25 mouse cellular contexts compared by ENCODE assay signal in the genomic region with DNA sequence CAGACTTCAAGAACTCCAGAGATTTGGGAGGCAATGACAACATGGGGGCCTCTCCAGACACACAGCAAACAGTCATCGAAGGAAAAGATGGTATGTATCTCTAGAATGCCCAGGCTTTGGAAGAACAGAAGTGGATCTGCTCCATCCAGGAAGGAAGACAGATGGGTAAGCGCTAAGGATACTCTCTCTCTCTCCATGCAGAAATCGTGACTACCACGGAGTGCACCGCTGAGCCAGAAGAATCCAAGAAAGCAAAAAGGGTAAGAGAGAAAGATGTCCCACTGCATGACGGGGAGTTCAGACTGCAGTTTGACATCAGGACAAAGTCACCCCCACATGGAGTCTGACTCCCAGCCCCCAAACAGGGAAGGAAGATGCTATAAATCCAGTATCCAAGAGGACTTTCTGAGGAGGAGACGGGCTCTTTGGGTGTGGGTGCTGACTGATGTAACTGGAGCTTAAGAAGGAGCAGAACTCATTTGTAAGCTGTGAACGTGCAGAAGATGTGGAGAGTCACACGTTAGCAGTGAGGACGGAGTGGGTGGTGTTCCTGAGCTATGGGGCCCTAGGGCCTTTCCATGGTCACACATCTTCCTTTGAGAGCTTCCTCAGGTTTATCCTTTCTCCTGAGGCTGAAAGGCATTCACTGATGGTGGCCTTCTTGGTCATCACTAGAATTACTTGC. TPM values are rescaled to one million over a fixed set of nuclear protein-coding genes. Genes with fewer than 3 reads are reported as not detected.
DNase-seq lines count a peak whose midpoint lies in the region; TF ChIP-seq lines count a peak whose summit lies in the region.
"Had no signal": no experiment of that assay in that cellular context is flagged by ENCODE, and none has a peak within 500 bp of the region (broad histone marks: within the 10 kb centered on the region; RNA-seq: fewer than 3 reads in every experiment).

No protein-coding gene starts in this region.

- dilution Hi-C loops in CH12.LX (cut with MboI; ENCODE audit: extremely low pct_ligation_motif_present, extremely low pct_unique_long_range_greater_than_20kb, low sequenced_read_pairs), result no loop called here

- H3K79me2 ChIP-seq in CH12.LX (replicated peaks; ENCODE audit: control insufficient read depth, extremely low read depth, insufficient read depth, poor library complexity, severe bottlenecking), result no peaks in the 10 kb centered on the region

- TF ChIP-seq CTCF in CH12.LX (conservative IDR thresholded peaks at IDR 0.05 in 1 of 2, IDR thresholded peaks at IDR 0.05 in 1 of 2; ENCODE audit: low read depth in 2 of 2, low read length in 2 of 2), result no peak
- TF ChIP-seq CTCF in gastrocnemius, adult 2 months (IDR thresholded peaks at IDR 0.05), result no peak

- peaks cover 2% of the 10 kb centered on the region for H3K27me3 ChIP-seq in CH12.LX (replicated peaks)
- H3K27me3 ChIP-seq: embryonic facial prominence, embryonic 13.5 days; forebrain, embryonic 12.5 days; heart, embryonic 15.5 days; hindbrain, embryonic 13.5 days had no signal

- no peak overlapping the region for H3K4me3 ChIP-seq in CH12.LX (replicated peaks in 1 of 3; ENCODE audit: low read depth in 2 of 3, low read length in 2 of 3, poor library complexity in 1 of 3)
- no peak overlapping the region for H3K4me3 ChIP-seq in gastrocnemius, adult 2 months
- H3K4me3 ChIP-seq: embryonic facial prominence, embryonic 13.5 days; forebrain, embryonic 12.5 days; heart, adult 2 months; heart, embryonic 15.5 days; hindbrain, embryonic 13.5 days had no signal

- TF ChIP-seq POLR2A in CH12.LX (IDR thresholded peaks at IDR 0.05; ENCODE audit: low read depth, low read length), result no peak

- no peak for TF ChIP-seq RAD21 in CH12.LX (IDR thresholded peaks at IDR 0.05; ENCODE audit: low read depth, low read length)

- intact Hi-C loops in gastrocnemius, adult 2 months (cut with DNase I), result no loop called here

- H3K4me2 ChIP-seq in CH12.LX (ENCODE audit: insufficient read depth, low read depth, poor library complexity, severe bottlenecking), result no peak overlapping the region
- H3K4me2 ChIP-seq: embryonic facial prominence, embryonic 13.5 days; forebrain, embryonic 12.5 days; heart, embryonic 11.5 days; heart, embryonic 15.5 days; hindbrain, embryonic 13.5 days had no signal

- in situ Hi-C loops in CH12.LX (cut with MboI; ENCODE audit: low pct_ligation_motif_present, low pct_unique_long_range_greater_than_20kb, low sequenced_read_pairs), result no loop called here

- no peaks in the 10 kb centered on the region for H3K36me3 ChIP-seq in CH12.LX (replicated peaks in 1 of 2; ENCODE audit: control insufficient read depth in 1 of 2, insufficient read depth in 1 of 2, low read length in 1 of 2)
- H3K36me3 ChIP-seq: embryonic facial prominence, embryonic 13.5 days; forebrain, embryonic 12.5 days; heart, embryonic 15.5 days; hindbrain, embryonic 13.5 days had no signal

- H3K4me1 ChIP-seq in CH12.LX (ENCODE audit: control insufficient read depth in 1 of 2, insufficient read depth in 2 of 2), result peaks cover 17 to 57% of the 10 kb centered on the region in 2 experiments
- H3K4me1 ChIP-seq: embryonic facial prominence, embryonic 13.5 days; forebrain, embryonic 12.5 days; heart, embryonic 15.5 days; hindbrain, embryonic 13.5 days had no signal

- peak; percentile 5 for DNase-seq in layer of hippocampus, adult 9-11 months
- no peak for DNase-seq in layer of hippocampus, adult 11-12 months (ENCODE audit: low spot score)
- DNase-seq in right cerebral cortex, adult 18-20 months, result peak; percentile 25
- DNase-seq in right cerebral cortex, adult 2 months (ENCODE audit: low spot score in 2 of 2), result no peak
- no peak for DNase-seq in CH12.LX (ENCODE audit: extremely low read depth)
- DNase-seq in brain, adult 2 months (ENCODE audit: low read depth, low spot score), result peak; percentile 59
- DNase-seq in gastrocnemius, adult 2 months, result no peak
- no peak for DNase-seq in layer of hippocampus, postnatal 10 days (ENCODE audit: low spot score in 2 of 2)
- DNase-seq: adrenal gland, postnatal 10 days; cerebellum, adult 18-20 months; cerebellum, adult 9-11 months; cerebellum, postnatal 36 days; gastrocnemius, postnatal 14 days; heart, adult 2 months; heart, postnatal 14 days had no signal

- H3K27ac ChIP-seq in CH12.LX (ENCODE audit: insufficient read depth, low read depth), result peak overlapping the region; percentile 31; the same call in 1 of the 2 replicates
- no peak overlapping the region for H3K27ac ChIP-seq in gastrocnemius, adult 2 months
- H3K27ac ChIP-seq: embryonic facial prominence, embryonic 13.5 days; forebrain, embryonic 12.5 days; heart, adult 2 months; heart, embryonic 15.5 days; hindbrain, embryonic 13.5 days; hindbrain, postnatal 0 days had no signal

- no peaks in the 10 kb centered on the region for H3K9me3 ChIP-seq in CH12.LX (replicated peaks; ENCODE audit: low read length)
- H3K9me3 ChIP-seq: embryonic facial prominence, embryonic 13.5 days; forebrain, embryonic 12.5 days; heart, embryonic 15.5 days; hindbrain, embryonic 13.5 days had no signal

- TF ChIP-seq EP300 in CH12.LX (IDR thresholded peaks at IDR 0.05; ENCODE audit: low read length), result no peak

- H3K9ac ChIP-seq in CH12.LX (ENCODE audit: insufficient read depth, low read depth), result no peak overlapping the region
- H3K9ac ChIP-seq: embryonic facial prominence, embryonic 13.5 days; forebrain, embryonic 12.5 days; heart, embryonic 15.5 days; hindbrain, embryonic 13.5 days had no signal

TF ChIP-seq in CH12.LX, 34 proteins besides CTCF, POLR2A, EP300 and RAD21:
- TF ChIP-seq MAZ (IDR thresholded peaks at IDR 0.05; ENCODE audit: low read depth, low read length) (0 out of 2 replicates have a peak, but pooled peaks have one; percentile 6), CHD2 (IDR thresholded peaks at IDR 0.05; ENCODE audit: low read length) (no peak), BHLHE40 (IDR thresholded peaks at IDR 0.05; ENCODE audit: low read depth, low read length) (peak; percentile 56), RCOR1 (conservative IDR thresholded peaks at IDR 0.05; ENCODE audit: low read depth, low read length) (no peak)

RNA-seq across cellular contexts. Expression of gene Fcmr, which starts 15.8 kb away (rescaled TPM):
- total RNA-seq in CH12.LX (2012; rRNA removed) (0.21 and 0.46 TPM in 2 replicates), CH12.LX (2014; rRNA removed) (0.39 and 0.56 TPM in 2 replicates)
- 0.76 and 0.96 TPM in 2 replicates for polyA plus RNA-seq in CH12.LX (2012; ENCODE audit: insufficient read length, low read depth)
- not detected for total RNA-seq in gastrocnemius, adult 2 months (2021)
- not detected for total RNA-seq in layer of hippocampus, postnatal 10 days (2021)
- total RNA-seq: gastrocnemius, postnatal 14 days; hematopoietic stem cell, adult 5-6 weeks; MEL had no signal
- polyA plus RNA-seq: embryonic facial prominence, embryonic 13.5 days; forebrain, embryonic 12.5 days; forebrain, embryonic 16.5 days had no signal

RNA-seq across cellular contexts. Expression of gene Pigr, which starts 23.2 kb away (rescaled TPM):
- total RNA-seq in CH12.LX (2012; rRNA removed) (0.04 TPM in 1 of 2 replicates, not detected in the other), CH12.LX (2014; rRNA removed) (not detected in 2 replicates)
- 0.19 and 0.21 TPM in 2 replicates for polyA plus RNA-seq in CH12.LX (2012; ENCODE audit: insufficient read length, low read depth)
- not detected for total RNA-seq in gastrocnemius, adult 2 months (2021)
- not detected for total RNA-seq in layer of hippocampus, postnatal 10 days (2021)
- total RNA-seq: gastrocnemius, postnatal 14 days; heart, adult 2 months; hematopoietic stem cell, adult 5-6 weeks; hindbrain, postnatal 0 days; MEL had no signal
- polyA plus RNA-seq: embryonic facial prominence, embryonic 13.5 days; forebrain, embryonic 12.5 days; forebrain, embryonic 16.5 days; heart, embryonic 11.5 days; heart, embryonic 15.5 days; hindbrain, embryonic 13.5 days; hindbrain, postnatal 0 days had no signal

RNA-seq across cellular contexts. Expression of gene Il24, which starts 37.6 kb away (rescaled TPM):
- total RNA-seq in CH12.LX (2012; rRNA removed) (not detected in 2 replicates), CH12.LX (2014; rRNA removed) (not detected in 2 replicates)
- not detected in 2 replicates for polyA plus RNA-seq in CH12.LX (2012; ENCODE audit: insufficient read length, low read depth)
- total RNA-seq in gastrocnemius, adult 2 months (2021), result not detected
- total RNA-seq in layer of hippocampus, postnatal 10 days (2021), result not detected
- total RNA-seq: adrenal gland, postnatal 10 days; adrenal gland, postnatal 4 days; gastrocnemius, postnatal 14 days; heart, adult 2 months; heart, postnatal 14 days; hematopoietic stem cell, adult 5-6 weeks; hindbrain, postnatal 0 days; MEL had no signal
- polyA plus RNA-seq: forebrain, embryonic 12.5 days; forebrain, embryonic 16.5 days; heart, adult 2 months; heart, embryonic 11.5 days; heart, embryonic 15.5 days; hindbrain, embryonic 13.5 days; hindbrain, postnatal 0 days had no signal

RNA-seq across cellular contexts. Expression of gene Fcamr, which starts 49.0 kb away (rescaled TPM):
- total RNA-seq in CH12.LX (2012; rRNA removed), result 0.08 and 0.17 TPM in 2 replicates
- total RNA-seq in CH12.LX (2014; rRNA removed), result not detected in 2 replicates
- 0.74 and 1.7 TPM in 2 replicates for polyA plus RNA-seq in CH12.LX (2012; ENCODE audit: insufficient read length, low read depth)
- total RNA-seq in gastrocnemius, adult 2 months (2021), result under 1 TPM in 1 of 2 experiments, not detected in 1; 0.14 TPM
- total RNA-seq in layer of hippocampus, postnatal 10 days (2021), result not detected
- total RNA-seq: adrenal gland, postnatal 4 days; gastrocnemius, postnatal 14 days; hematopoietic stem cell, adult 5-6 weeks; hindbrain, postnatal 0 days; MEL had no signal
- polyA plus RNA-seq: embryonic facial prominence, embryonic 13.5 days; forebrain, embryonic 12.5 days; forebrain, embryonic 16.5 days; hindbrain, embryonic 13.5 days; hindbrain, postnatal 0 days had no signal

Comparison
In these comparisons a context has a peak if more than half of its experiments do, and no peak if none do; other contexts are left out.
1. DNase-seq: peak in layer of hippocampus, adult 9-11 months (single experiment), right cerebral cortex, adult 18-20 months (single experiment) and brain, adult 2 months (single experiment); none in layer of hippocampus, adult 11-12 months (single experiment), right cerebral cortex, adult 2 months (0 of 2), CH12.LX (single experiment), gastrocnemius, adult 2 months (single experiment) and layer of hippocampus, postnatal 10 days (0 of 2).